Mouse (Mus musculus): ENCODE results near the gene Ubl5. TPM values are rescaled to one million over a fixed set of nuclear protein-coding genes. Genes with fewer than 3 reads are reported as not detected.

Gene Ubl5
- total RNA-seq, 2 experiments from 2014 or later = 178 to 190 TPM

- DNase-seq (ENCODE audit: low spot score in 2 of 2) = no peak
Observed at GRCm38 (mm10) chr9:20694721-20695235, 52.1 kb downstream of the Ubl5 start.

DNA sequence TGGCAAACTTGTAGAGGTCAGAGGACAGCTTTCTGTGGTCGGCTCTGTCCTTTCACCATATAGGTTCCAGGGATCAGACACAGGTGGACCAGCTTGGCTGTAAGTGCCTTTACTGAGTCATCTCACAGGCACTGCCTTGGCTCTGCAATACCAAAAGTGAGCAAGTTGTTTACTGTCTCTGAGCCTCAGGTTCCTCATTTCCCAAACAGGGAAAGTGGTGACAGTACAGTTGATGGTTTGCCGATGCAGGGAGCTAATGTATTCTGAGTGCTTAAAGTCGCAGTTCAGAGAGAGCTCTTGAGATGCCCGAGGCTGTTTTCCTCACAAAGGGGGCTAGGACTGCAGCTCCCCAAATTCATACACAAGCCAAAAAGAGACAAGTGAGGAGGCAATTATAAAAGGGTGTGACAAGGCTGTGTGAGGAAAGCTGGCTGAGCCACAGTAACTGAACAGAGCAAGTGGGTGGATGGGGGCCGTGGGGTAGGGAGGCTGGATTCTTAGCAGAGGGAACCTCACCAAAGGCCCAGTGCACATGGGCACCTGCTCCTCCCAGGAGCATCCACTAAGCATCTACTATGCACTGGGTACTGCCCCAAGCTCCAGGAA, 53.5 kb downstream of the Ubl5 start:
- DNase-seq (ENCODE audit: low spot score in 2 of 2) = no peak

Other genes with a start within 250 kb of the Ubl5 start
- 10 to 100 TPM; 19.5 to 23.2 TPM for gene Zfp26, start 182.7 kb upstream of the Ubl5 start, total RNA-seq (2021)
- gene Zfp426, start 150.1 kb upstream of the Ubl5 start, total RNA-seq (2021) = 10 to 100 TPM; 15.9 to 19.6 TPM
- gene Zfp266, start 121.5 kb upstream of the Ubl5 start, total RNA-seq (2021) = 10 to 100 TPM; 50.7 to 54.5 TPM
- 1 to 10 TPM; 6.9 to 7.8 TPM for gene Zfp846, start 61.6 kb upstream of the Ubl5 start, total RNA-seq (2021)
- 10 to 100 TPM; 15.1 to 17.2 TPM for gene Fbxl12, start 1.9 kb downstream of the Ubl5 start, total RNA-seq (2021)
- 10 to 100 TPM; 17.3 to 18.6 TPM for gene Pin1, start 9.2 kb downstream of the Ubl5 start, total RNA-seq (2021)
- under 1 TPM; 0.74 to 0.98 TPM for gene Olfm2, start 103.5 kb downstream of the Ubl5 start, total RNA-seq (2021)
- 100 to 1,000 TPM; 156 to 159 TPM for gene Col5a3, start 172.2 kb downstream of the Ubl5 start, total RNA-seq (2021)
- gene Rdh8, start 175.6 kb downstream of the Ubl5 start, total RNA-seq (2021) = not detected
- gene A230050P20Rik, start 225.8 kb downstream of the Ubl5 start, total RNA-seq (2021) = 1 to 10 TPM; 8.2 to 9.7 TPM
- 1 to 10 TPM; 3.9 to 4.5 TPM for gene Angptl6, start 236.8 kb downstream of the Ubl5 start, total RNA-seq (2021)
- 10 to 100 TPM; 25.0 to 28.7 TPM for gene Ppan, start 245.3 kb downstream of the Ubl5 start, total RNA-seq (2021)

Data from gastrocnemius, postnatal 4 days (tissue).